Mouse (Mus musculus): ENCODE data around the gene Cnnm1.

DNA sequence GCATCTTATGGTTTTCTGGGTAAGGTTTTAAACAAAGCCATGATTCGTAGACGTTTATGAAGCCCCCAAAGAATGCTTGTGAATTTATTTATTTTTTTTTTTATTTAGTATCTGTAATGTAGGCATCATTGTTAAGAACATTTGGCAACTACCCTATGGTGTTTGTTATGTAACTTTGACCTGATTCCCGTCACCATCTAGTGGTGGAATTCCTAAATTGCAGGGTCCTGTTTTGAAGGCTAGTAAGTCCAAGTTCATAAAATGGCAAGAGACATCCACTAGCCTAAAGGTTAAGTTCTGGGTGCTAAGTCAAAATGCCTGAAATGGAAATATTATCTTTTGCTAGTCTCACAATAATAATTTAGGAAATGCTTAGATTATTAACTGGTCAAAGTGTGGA is 47.2 kb downstream of the Cnnm1 start:
- TF ChIP-seq POLR2A (IDR thresholded peaks at IDR 0.05; ENCODE audit: low read depth, low read length) (no peak), CTCF (conservative IDR thresholded peaks at IDR 0.05; ENCODE audit: insufficient read depth, insufficient read length, low read depth, low read length) (peak; percentile 36)

All from kidney, adult 2 months (tissue).